ENCODE assay signal across 7 mouse cellular contexts in the genomic region with DNA sequence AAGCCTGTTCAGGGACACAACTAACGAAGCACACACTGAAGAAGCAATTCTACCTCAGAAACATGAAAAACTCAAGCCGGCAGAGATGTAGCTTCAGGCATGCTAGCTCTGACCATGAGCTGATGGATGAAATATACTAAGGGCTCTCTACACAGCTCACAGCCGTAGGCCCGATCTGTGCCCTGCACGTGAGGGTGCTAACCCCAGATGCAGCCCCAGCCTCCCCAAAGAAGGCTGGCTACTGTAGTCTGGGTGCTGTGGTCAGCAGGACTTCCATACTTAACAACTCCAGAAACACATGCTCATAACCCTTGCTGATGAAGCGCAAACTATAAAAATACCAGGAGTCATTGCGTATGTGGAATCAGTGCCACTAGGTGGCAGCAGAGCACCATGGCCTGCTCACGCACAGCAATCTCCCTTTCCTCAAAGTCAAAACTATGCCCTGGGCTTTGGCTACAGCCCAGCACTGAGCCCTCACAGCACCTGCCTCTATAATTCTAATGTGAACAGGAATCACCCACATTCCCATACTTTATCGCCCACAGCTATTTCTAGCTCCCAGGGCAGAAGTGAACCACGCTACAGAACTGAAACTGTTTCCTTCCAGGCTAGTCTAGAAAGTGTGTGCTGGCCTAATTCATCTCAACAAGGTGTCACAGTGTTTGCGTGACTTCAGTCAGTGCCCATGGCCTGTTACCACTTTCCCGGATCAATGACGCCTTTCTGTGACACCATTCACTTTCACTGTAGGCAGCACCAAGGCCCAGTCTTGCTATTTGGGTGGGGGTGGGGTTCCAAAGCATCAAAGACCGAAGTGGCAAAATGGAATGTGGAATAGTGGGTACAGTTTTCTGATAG.
DNase-seq lines count a peak whose midpoint lies in the region; ATAC-seq and TF ChIP-seq lines count a peak whose summit lies in the region.

No protein-coding gene starts in this region.

- H3K27me3 ChIP-seq in intestine, postnatal 0 days (replicated peaks; ENCODE audit: control insufficient read depth, insufficient read depth, low read length): no peaks in the 10 kb centered on the region
- no peaks in the 10 kb centered on the region for H3K27me3 ChIP-seq in midbrain, embryonic 16.5 days (ENCODE audit: control insufficient read depth, insufficient read depth, low read depth, low read length)
- H3K27me3 ChIP-seq in spleen, adult 2 months (ENCODE audit: control insufficient read depth, insufficient read depth, low read length): no peaks in the 10 kb centered on the region

- peak; percentile 63 for DNase-seq in adrenal gland, adult 8-10 months
- peak; percentile 86 for DNase-seq in embryo, embryonic 11 days
- DNase-seq in gastrocnemius, postnatal 4 days (ENCODE audit: low spot score in 2 of 2): peak; percentile 57 to 79
- peak; percentile 79 to 80 for DNase-seq in left cerebral cortex, postnatal 36 days (ENCODE audit: low spot score in 2 of 2)
- DNase-seq in spleen, adult 2 months (ENCODE audit: low read depth in 1 of 2, low spot score in 2 of 2): peak; percentile 25 to 66

- no peak overlapping the region for H3K4me2 ChIP-seq in intestine, postnatal 0 days (replicated peaks; ENCODE audit: low read depth)
- no peak overlapping the region for H3K4me2 ChIP-seq in midbrain, embryonic 16.5 days (ENCODE audit: low read length)

- intact Hi-C loops in left cerebral cortex, postnatal 36 days (cut with DNase I): loop anchor here (1.0 to 5.0 kb wide), 4 partner anchors 127 to 417 kb away; a partner anchor contains a TSS

- no peaks in the 10 kb centered on the region for H3K36me3 ChIP-seq in intestine, postnatal 0 days (ENCODE audit: control insufficient read depth, insufficient read depth)
- no peaks in the 10 kb centered on the region for H3K36me3 ChIP-seq in midbrain, embryonic 16.5 days (ENCODE audit: control insufficient read depth, insufficient read depth, low read length)
- no peaks in the 10 kb centered on the region for H3K36me3 ChIP-seq in spleen, adult 2 months (ENCODE audit: control insufficient read depth, insufficient read depth, low read length)

- ATAC-seq in intestine, postnatal 0 days: peak; percentile 56
- peak; percentile 87 for ATAC-seq in midbrain, embryonic 16.5 days

- no peaks in the 10 kb centered on the region; the same call in 1 of the 2 replicates for H3K4me1 ChIP-seq in intestine, postnatal 0 days (replicated peaks; ENCODE audit: control insufficient read depth, insufficient read depth, low read length)
- no peaks in the 10 kb centered on the region; the same call in 1 of the 2 replicates for H3K4me1 ChIP-seq in midbrain, embryonic 16.5 days (ENCODE audit: control insufficient read depth, insufficient read depth, low read length)
- no peaks in the 10 kb centered on the region for H3K4me1 ChIP-seq in spleen, adult 2 months (ENCODE audit: control insufficient read depth, insufficient read depth, insufficient read length)

- TF ChIP-seq CTCF in intestine, postnatal 0 days (IDR thresholded peaks at IDR 0.05; ENCODE audit: low read depth): peak; percentile 100
- TF ChIP-seq CTCF in spleen, adult 2 months (IDR thresholded peaks at IDR 0.05; ENCODE audit: extremely low read depth, insufficient read depth, insufficient read length, insufficient replicate concordance): peak; percentile 93; the same call in 1 of the 2 replicates

- no peak overlapping the region for H3K9ac ChIP-seq in intestine, postnatal 0 days (ENCODE audit: low read depth, low read length)
- no peak overlapping the region for H3K9ac ChIP-seq in midbrain, embryonic 16.5 days (ENCODE audit: low read depth, low read length)

- H3K9me3 ChIP-seq in intestine, postnatal 0 days (ENCODE audit: control insufficient read depth): no peaks in the 10 kb centered on the region
- no peaks in the 10 kb centered on the region for H3K9me3 ChIP-seq in midbrain, embryonic 16.5 days (replicated peaks; ENCODE audit: control insufficient read depth, low read length, poor library complexity, severe bottlenecking)

- WGBS in intestine, postnatal 0 days: 57% methylated on average over 14 of the region's 14 CpGs
- WGBS in midbrain, embryonic 16.5 days: 56% methylated on average over 14 of the region's 14 CpGs
- WGBS in spleen, adult 2 months: 62% methylated on average over 14 of the region's 14 CpGs

- no peak overlapping the region for H3K27ac ChIP-seq in intestine, postnatal 0 days (ENCODE audit: low read depth, low read length)
- H3K27ac ChIP-seq in midbrain, embryonic 16.5 days (ENCODE audit: low read length): no peak overlapping the region
- no peak overlapping the region for H3K27ac ChIP-seq in spleen, adult 2 months (ENCODE audit: insufficient read depth, low read length)

- TF ChIP-seq POLR2A in spleen, adult 2 months (IDR thresholded peaks at IDR 0.05; ENCODE audit: low read depth, low read length): no peak

- H3K4me3 ChIP-seq in intestine, postnatal 0 days (ENCODE audit: low read depth, low read length): no peak overlapping the region
- no peak overlapping the region for H3K4me3 ChIP-seq in midbrain, embryonic 16.5 days (ENCODE audit: low read depth, low read length)
- no peak overlapping the region for H3K4me3 ChIP-seq in spleen, adult 2 months (ENCODE audit: extremely low read depth, insufficient read depth, insufficient read length)
